ENCODE assay signal across 9 mouse cellular contexts in the genomic region with DNA sequence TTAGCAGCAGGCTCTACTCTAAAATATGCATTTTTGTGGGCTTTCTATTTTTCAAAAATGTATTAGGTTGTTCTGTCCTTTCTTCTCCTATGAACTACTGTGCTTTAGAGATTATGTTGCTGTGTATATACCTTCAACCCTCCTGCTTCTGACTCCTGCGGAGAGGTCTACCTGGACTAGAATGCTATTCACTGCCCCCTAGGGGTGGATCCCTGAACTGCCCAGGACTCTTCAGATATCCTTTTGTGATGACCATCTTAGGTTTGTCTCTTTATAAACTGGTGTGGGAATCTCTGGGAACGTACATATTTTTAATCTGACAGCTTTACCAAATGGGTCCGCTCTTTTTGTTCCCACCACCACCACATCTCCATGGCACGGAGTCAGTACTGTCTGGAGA.
DNase-seq lines count a peak whose midpoint lies in the region; ATAC-seq and TF ChIP-seq lines count a peak whose summit lies in the region.
"Had no signal": no experiment of that assay in that cellular context is flagged by ENCODE, and none has a peak within 500 bp of the region (broad histone marks: within the 10 kb centered on the region; RNA-seq: fewer than 3 reads in every experiment).

No protein-coding gene starts in this region.

- peaks cover 26% of the 10 kb centered on the region for H3K27me3 ChIP-seq in forebrain, embryonic 10.5 days (ENCODE audit: poor library complexity, severe bottlenecking)
- H3K27me3 ChIP-seq in forebrain, embryonic 12.5 days = peaks cover 19% of the 10 kb centered on the region
- H3K27me3 ChIP-seq in limb, embryonic 14.5 days (ENCODE audit: control insufficient read depth, insufficient read depth, low read length) = no peaks in the 10 kb centered on the region
- no peaks in the 10 kb centered on the region; the same call in 1 of the 2 replicates for H3K27me3 ChIP-seq in small intestine, adult 2 months (ENCODE audit: control insufficient read depth, insufficient read depth, low read length)

- TF ChIP-seq CTCF in cortical plate, adult 2 months (IDR thresholded peaks at IDR 0.05; ENCODE audit: extremely low read depth, insufficient read depth, low read length) = peak; percentile 55
- TF ChIP-seq CTCF in small intestine, adult 2 months (IDR thresholded peaks at IDR 0.05; ENCODE audit: extremely low read depth, insufficient read length, insufficient replicate concordance, low read depth, low read length) = peak; percentile 68; the same call in 1 of the 2 replicates

- no peaks in the 10 kb centered on the region for H3K9me3 ChIP-seq in forebrain, embryonic 10.5 days
- H3K9me3 ChIP-seq in forebrain, embryonic 12.5 days = no peaks in the 10 kb centered on the region
- H3K9me3 ChIP-seq in limb, embryonic 14.5 days (ENCODE audit: control insufficient read depth, low read length) = no peaks in the 10 kb centered on the region
- H3K9me3 ChIP-seq: midbrain, embryonic 12.5 days had no signal

- no peak overlapping the region for H3K4me3 ChIP-seq in forebrain, embryonic 10.5 days
- no peak overlapping the region for H3K4me3 ChIP-seq in forebrain, embryonic 12.5 days (replicated peaks)
- no peak overlapping the region for H3K4me3 ChIP-seq in cortical plate, adult 2 months (ENCODE audit: insufficient read depth, low read length)
- H3K4me3 ChIP-seq in limb, embryonic 14.5 days (replicated peaks; ENCODE audit: low read length) = no peak overlapping the region
- H3K4me3 ChIP-seq in small intestine, adult 2 months (ENCODE audit: low read depth, low read length) = no peak overlapping the region
- H3K4me3 ChIP-seq: midbrain, embryonic 12.5 days had no signal

- H3K4me1 ChIP-seq in forebrain, embryonic 10.5 days = peaks cover 6% of the 10 kb centered on the region; the same call in 1 of the 2 replicates
- H3K4me1 ChIP-seq in forebrain, embryonic 12.5 days = peaks cover 7% of the 10 kb centered on the region; the same call in 1 of the 2 replicates
- no peaks in the 10 kb centered on the region for H3K4me1 ChIP-seq in cortical plate, adult 2 months (ENCODE audit: control insufficient read depth, insufficient read depth, low read length)
- H3K4me1 ChIP-seq in limb, embryonic 14.5 days (ENCODE audit: control insufficient read depth, insufficient read depth, low read length) = no peaks in the 10 kb centered on the region
- H3K4me1 ChIP-seq in small intestine, adult 2 months (ENCODE audit: control insufficient read depth, insufficient read depth, insufficient read length, low read length) = no peaks in the 10 kb centered on the region
- H3K4me1 ChIP-seq: midbrain, embryonic 12.5 days had no signal

- WGBS in forebrain, embryonic 10.5 days = 38% methylated on average over 4 of the region's 4 CpGs
- WGBS in forebrain, embryonic 12.5 days = 45% methylated on average over 4 of the region's 4 CpGs
- WGBS in limb, embryonic 14.5 days = 26% methylated on average over 4 of the region's 4 CpGs
- 30% methylated on average over 4 of the region's 4 CpGs for WGBS in small intestine, adult 2 months

- H3K9ac ChIP-seq in forebrain, embryonic 12.5 days = no peak overlapping the region
- H3K9ac ChIP-seq in limb, embryonic 14.5 days (ENCODE audit: low read depth, low read length, severe bottlenecking) = no peak overlapping the region
- H3K9ac ChIP-seq: midbrain, embryonic 12.5 days had no signal

- peak; percentile 32 for DNase-seq in forebrain, embryonic 10.5 days (ENCODE audit: extremely low spot score, low spot score)
- peak; percentile 6 to 49 for DNase-seq in spleen, postnatal 10 days (ENCODE audit: low spot score in 2 of 2)
- DNase-seq in spleen, postnatal 14 days (ENCODE audit: low spot score in 2 of 2) = no peak
- peak; percentile 63 for DNase-seq in heart, postnatal 4 days
- DNase-seq in limb, embryonic 14.5 days (ENCODE audit: low spot score) = peak; percentile 63

- H3K36me3 ChIP-seq in forebrain, embryonic 10.5 days (replicated peaks) = no peaks in the 10 kb centered on the region
- H3K36me3 ChIP-seq in forebrain, embryonic 12.5 days (replicated peaks) = no peaks in the 10 kb centered on the region
- H3K36me3 ChIP-seq in limb, embryonic 14.5 days (ENCODE audit: control insufficient read depth, insufficient read depth, low read length) = no peaks in the 10 kb centered on the region
- H3K36me3 ChIP-seq in small intestine, adult 2 months (ENCODE audit: control insufficient read depth, insufficient read depth, low read length) = no peaks in the 10 kb centered on the region
- H3K36me3 ChIP-seq: midbrain, embryonic 12.5 days had no signal

- TF ChIP-seq POLR2A in cortical plate, adult 2 months (IDR thresholded peaks at IDR 0.05; ENCODE audit: extremely low read depth, insufficient read depth, low read length) = no peak
- TF ChIP-seq POLR2A in limb, embryonic 14.5 days (IDR thresholded peaks at IDR 0.05; ENCODE audit: borderline replicate concordance, extremely low read depth, insufficient read depth, insufficient read length) = no peak
- no peak for TF ChIP-seq POLR2A in small intestine, adult 2 months (IDR thresholded peaks at IDR 0.05; ENCODE audit: low read depth, low read length)

- H3K4me2 ChIP-seq in forebrain, embryonic 12.5 days = no peak overlapping the region
- H3K4me2 ChIP-seq in limb, embryonic 14.5 days (replicated peaks; ENCODE audit: low read depth, low read length, severe bottlenecking) = no peak overlapping the region

- ATAC-seq in forebrain, embryonic 12.5 days (ENCODE audit: low FRiP score) = no peak
- no peak for ATAC-seq in limb, embryonic 14.5 days (ENCODE audit: low FRiP score, low read depth)

- H3K27ac ChIP-seq in forebrain, embryonic 10.5 days = no peak overlapping the region
- no peak overlapping the region for H3K27ac ChIP-seq in forebrain, embryonic 12.5 days
- no peak overlapping the region for H3K27ac ChIP-seq in cortical plate, adult 2 months (ENCODE audit: insufficient read depth, low read length)
- H3K27ac ChIP-seq in limb, embryonic 14.5 days (replicated peaks; ENCODE audit: low read depth, low read length) = no peak overlapping the region
- no peak overlapping the region for H3K27ac ChIP-seq in small intestine, adult 2 months (ENCODE audit: insufficient read depth, low read depth, low read length)
- H3K27ac ChIP-seq: midbrain, embryonic 12.5 days had no signal

Comparison
In these comparisons a context has a peak if more than half of its experiments do, and no peak if none do; other contexts are left out.
1. DNase-seq: peak in forebrain, embryonic 10.5 days (single experiment), spleen, postnatal 10 days (2 of 2), heart, postnatal 4 days (single experiment) and limb, embryonic 14.5 days (single experiment); none in spleen, postnatal 14 days (0 of 2).